Mouse (Mus musculus): ENCODE results near the gene Atp5d.

GRCm38 (mm10) chr10:80095547-80095946, 42.9 kb upstream of the Atp5d start:
- TF ChIP-seq CTCF (conservative IDR thresholded peaks at IDR 0.05; ENCODE audit: low read length) (no peak), POU5F1 (IDR thresholded peaks at IDR 0.05; ENCODE audit: borderline replicate concordance, low read length) (no peak)

All from E14TG2a.4 (cell line).